Mouse (Mus musculus) heart, adult 18-20 months (tissue): Measurements from ENCODE around the gene Gm21876. TPM values are rescaled to one million over a fixed set of nuclear protein-coding genes. Genes with fewer than 3 reads are reported as not detected.
"Not testable (repeated sequence)": the region's sequence is repeated elsewhere in the genome, so short reads cannot be mapped to it uniquely, and the experiment has no call there.

Source experiments
- DNase-seq, 2 experiments: peaks; one replicate each; pipeline ENCODE4 v3.0.0; 2021 to 2022; ENCODE audit warnings: mixed read lengths in 1 of 2
- long read RNA-seq, 2 experiments: library from polyadenylated mRNA; stranded (forward); transcript quantifications; one replicate each; pipeline ENCODE4 v2.0.0; 2021
- total RNA-seq, 2 experiments: library from RNA; stranded (reverse); gene quantifications; 2 replicates each; pipeline ENCODE4 v1.2.3; 2021

Gene Gm21876
- not detected for total RNA-seq
- long read RNA-seq, experiment 1, result 0 reads
- long read RNA-seq, experiment 2, result 0 reads

- DNase-seq, result no peak
Measured at GRCm38 (mm10) chrX:21175553-21175952, at the start of gene Gm21876. Gm21876 (minus strand) TSS chrX:21175653.

- no peak for DNase-seq
Measured at GRCm38 (mm10) chrX:21220422-21220821, 45.0 kb upstream of the Gm21876 start.

- DNase-seq, result not testable (repeated sequence)
Measured at GRCm38 (mm10) chrX:21146675-21147074, 28.8 kb downstream of the Gm21876 start.

Other genes starting within 250 kb of the Gm21876 start
- gene Cfp, start 244.1 kb downstream of the Gm21876 start, total RNA-seq, result 10 to 100 TPM in 1 of 2 experiments, 1 to 10 TPM in 1; 8.0 to 11.8 TPM
- gene Elk1, start 225.0 kb downstream of the Gm21876 start, total RNA-seq, result 1 to 10 TPM; 7.4 to 7.5 TPM
- 10 to 100 TPM; 34.8 to 40.8 TPM for gene Uxt, start 213.6 kb downstream of the Gm21876 start, total RNA-seq
- 1 to 10 TPM; 2.3 to 2.5 TPM for gene Zfp182, start 113.3 kb downstream of the Gm21876 start, total RNA-seq
- gene Spaca5, start 107.2 kb downstream of the Gm21876 start, total RNA-seq, result not detected
- gene Zfp300, start 86.1 kb downstream of the Gm21876 start, total RNA-seq, result under 1 TPM; 0.25 to 0.31 TPM
- not detected for gene Ssxa1, start 59.8 kb downstream of the Gm21876 start, total RNA-seq